Mouse (Mus musculus) midbrain, postnatal 0 days (tissue): ENCODE results near the gene Plekhs1. TPM values are rescaled to one million over a fixed set of nuclear protein-coding genes. Genes with fewer than 3 reads are reported as not detected.
"Not testable (repeated sequence)": the region's sequence is repeated elsewhere in the genome, so short reads cannot be mapped to it uniquely, and the experiment has no call there.

Experiments used
- ATAC-seq: fragments of 200-750 bp; cut with Nextera tagmentation; 2 replicates; pipeline ENCODE4 v1.8.0; 2017; ENCODE audit warnings: moderate number of reproducible peaks, mild to moderate bottlenecking, moderate TSS enrichment, moderate library complexity; ENCODE audit not compliant: low FRiP score
- DNase-seq: peaks from one replicate; pipeline ENCODE4 v3.0.0-alpha.2; 2015; ENCODE audit warnings: low spot score
- H3K27ac ChIP-seq: fragments of 300-500 bp; sonication (generic); 2 replicates; pipeline ENCODE4 v1.5.1; 2014; ENCODE audit warnings: low read depth, mild to moderate bottlenecking, low read length, mixed read lengths
- H3K27me3 ChIP-seq: fragments of 300-500 bp; sonication (generic); 2 replicates; pipeline ENCODE4 v1.6.1; 2014; ENCODE audit warnings: low read length, control low read depth, mixed read lengths; ENCODE audit not compliant: insufficient read depth
- H3K36me3 ChIP-seq: fragments of 300-500 bp; sonication (generic); 2 replicates; pipeline ENCODE4 v1.6.1; 2014; ENCODE audit warnings: low read length, control low read depth, mixed read lengths; ENCODE audit not compliant: insufficient read depth
- H3K4me1 ChIP-seq: fragments of 300-500 bp; sonication (generic); 2 replicates; pipeline ENCODE4 v1.6.1; 2014; ENCODE audit warnings: mild to moderate bottlenecking, control low read depth, antibody characterized with exemption, low read length, mixed read lengths; ENCODE audit not compliant: insufficient read depth
- H3K4me2 ChIP-seq: fragments of 300-500 bp; sonication (generic); 2 replicates; pipeline ENCODE4 v1.6.1; 2014; ENCODE audit warnings: low read depth, mild to moderate bottlenecking, low read length, mixed read lengths; ENCODE audit not compliant: poor library complexity, severe bottlenecking
- H3K4me3 ChIP-seq: fragments of 300-500 bp; sonication (generic); 2 replicates; pipeline ENCODE4 v1.5.1; 2014; ENCODE audit warnings: low read depth, mild to moderate bottlenecking, low read length, moderate library complexity
- H3K9ac ChIP-seq: fragments of 300-500 bp; sonication (generic); replicated peaks from 2 replicates; pipeline ENCODE4 v1.6.1; 2014; ENCODE audit warnings: mild to moderate bottlenecking, low read length, moderate library complexity, mixed read lengths; ENCODE audit not compliant: poor library complexity, severe bottlenecking
- H3K9me3 ChIP-seq: fragments of 300-500 bp; sonication (generic); 2 replicates; pipeline ENCODE4 v1.6.1; 2016; ENCODE audit warnings: low read length, control low read depth
- CTCF ChIP-seq: IDR thresholded peaks from 2 replicates; pipeline ENCODE4 v1.5.1; 2016; ENCODE audit warnings: antibody characterized with exemption, mild to moderate bottlenecking
- WGBS: fragments of 180-500 bp; shearing (Covaris S2); extraction: QIAGEN DNeasy Blood & Tissue Kit; methylation state at CpG from one replicate; pipeline ENCODE4 v1.1.7; 2014; 5-methylcytosine and 5-hydroxymethylcytosine counted together
- polyA plus RNA-seq: library from polyadenylated mRNA; unstranded; fragments of >200 nt; fragmentation: Nextera tagmentation; extraction: Ambion mirVana; gene quantifications from 2 replicates; pipeline ENCODE4 v1.2.1, GENCODE M21; 2015
- total RNA-seq: library from RNA; depleted of rRNA; stranded (reverse); fragments of >200 nt; gene quantifications from 2 replicates; pipeline ENCODE4 v1.2.3, GENCODE M21; 2014

Plekhs1 gene
- total and polyA plus RNA-seq, 2 experiments from 2014 or later = 0.26 to 0.38 TPM

GRCm38 (mm10) chr19:56487339-56487738 lies 25.9 kb downstream of the Plekhs1 start:
- Histone ChIP-seq H3K9ac (no peak overlapping the region), H3K4me3 (no peak overlapping the region), H3K9me3 (no peaks in the 10 kb centered on the region), H3K4me2 (no peak overlapping the region), H3K36me3 (no peaks in the 10 kb centered on the region), H3K4me1 (peaks cover 3% of the 10 kb centered on the region; the same call in 1 of the 2 replicates), H3K27me3 (no peaks in the 10 kb centered on the region), H3K27ac (no peak overlapping the region)
- 95% methylated on average over 2 of the region's 2 CpGs for WGBS
- no peak for TF ChIP-seq CTCF
- DNase-seq (no peak), ATAC-seq (no peak)

DNA sequence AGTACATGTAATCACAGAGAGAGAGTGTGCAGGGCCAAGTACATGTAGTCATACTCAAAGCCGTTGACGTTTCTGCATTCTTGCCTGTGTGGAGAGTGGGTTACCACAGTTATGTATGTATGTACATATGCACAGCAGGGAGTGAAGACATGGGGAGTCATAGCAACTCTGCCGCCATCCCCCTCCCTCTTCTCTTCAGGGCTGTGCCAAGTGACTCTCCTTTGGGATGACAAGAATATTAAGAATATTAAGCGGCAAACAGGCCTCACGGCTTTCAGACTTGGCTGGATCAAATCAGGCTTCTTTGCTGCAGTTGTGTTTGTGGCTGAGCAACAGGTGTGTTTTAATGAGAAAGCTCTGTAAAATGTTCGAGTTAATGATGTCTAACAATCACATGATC lies 28.2 kb downstream of the Plekhs1 start:
- no peak overlapping the region for H3K9ac ChIP-seq
- no peak overlapping the region for H3K4me3 ChIP-seq
- no peak overlapping the region for H3K27ac ChIP-seq
- H3K4me1 ChIP-seq = peaks cover 3% of the 10 kb centered on the region; the same call in 1 of the 2 replicates
- 87% methylated on average over 6 of the region's 6 CpGs for WGBS
- H3K4me2 ChIP-seq = no peak overlapping the region
- DNase-seq (no peak), ATAC-seq (no peak)
- no peaks in the 10 kb centered on the region for H3K9me3 ChIP-seq
- no peaks in the 10 kb centered on the region for H3K36me3 ChIP-seq
- no peak for TF ChIP-seq CTCF
- no peaks in the 10 kb centered on the region for H3K27me3 ChIP-seq

- H3K4me2 ChIP-seq, ATAC-seq, DNase-seq, H3K9me3 ChIP-seq, H3K27ac ChIP-seq, H3K9ac ChIP-seq, H3K4me1 ChIP-seq, H3K36me3 ChIP-seq, H3K27me3 ChIP-seq, H3K4me3 ChIP-seq: not testable (repeated sequence)
- WGBS = no CpG with 5 or more reads among the region's 2 CpGs
Measured at GRCm38 (mm10) chr19:56494157-56494556, 32.7 kb downstream of the Plekhs1 start.

DNA sequence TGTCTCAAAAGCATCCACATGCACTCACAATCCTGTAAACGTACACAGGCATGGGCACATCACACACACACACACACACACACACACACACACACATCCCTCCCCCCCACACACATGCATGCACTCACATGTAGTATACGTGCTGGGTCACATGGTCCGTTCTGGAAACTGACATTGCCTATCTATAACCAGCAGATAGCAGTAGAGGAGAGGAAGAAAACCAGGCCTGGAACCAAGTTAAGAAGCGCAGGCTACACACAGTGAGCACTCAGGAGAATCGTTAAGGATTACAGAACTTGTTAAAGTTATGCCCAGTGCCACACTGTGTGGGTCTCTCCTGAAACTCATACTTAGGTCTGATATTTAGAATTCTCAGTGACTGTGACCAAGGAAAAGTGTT lies 41.6 kb downstream of the Plekhs1 start:
- not testable (repeated sequence) for H3K4me3 ChIP-seq, H3K4me1 ChIP-seq, DNase-seq, H3K9me3 ChIP-seq, H3K4me2 ChIP-seq, H3K9ac ChIP-seq, ATAC-seq, H3K27ac ChIP-seq, H3K27me3 ChIP-seq, H3K36me3 ChIP-seq
- WGBS = no CpG with 5 or more reads among the region's 5 CpGs

DNA sequence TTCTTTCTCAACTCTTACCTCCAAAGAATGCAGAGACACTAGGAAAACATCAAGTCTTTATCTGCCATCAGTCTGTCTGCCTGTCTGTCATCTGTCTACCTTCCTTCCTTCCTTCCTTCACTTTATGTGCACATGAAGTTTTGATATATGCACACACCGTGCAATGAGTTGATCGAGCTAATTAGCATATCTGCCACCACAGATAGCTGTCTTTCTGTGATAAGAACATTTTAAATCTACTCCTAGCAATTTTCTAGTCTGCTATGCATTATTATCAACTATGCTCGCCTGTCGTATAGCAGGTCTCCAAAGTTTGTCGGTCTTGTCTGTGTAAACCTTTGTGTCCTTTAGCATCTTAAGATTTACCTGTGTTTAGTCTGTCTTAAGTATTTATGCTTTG lies 42.1 kb downstream of the Plekhs1 start:
- not testable (repeated sequence) for DNase-seq, ATAC-seq, H3K27me3 ChIP-seq, H3K9me3 ChIP-seq, H3K27ac ChIP-seq, H3K4me3 ChIP-seq, H3K36me3 ChIP-seq, H3K4me2 ChIP-seq, H3K9ac ChIP-seq, H3K4me1 ChIP-seq
- no CpG with 5 or more reads among the region's 5 CpGs for WGBS

GRCm38 (mm10) chr19:56511207-56511606 lies 49.8 kb downstream of the Plekhs1 start:
- H3K9ac ChIP-seq, H3K4me2 ChIP-seq, H3K27me3 ChIP-seq, ATAC-seq, H3K9me3 ChIP-seq, H3K27ac ChIP-seq, H3K4me1 ChIP-seq, H3K4me3 ChIP-seq, H3K36me3 ChIP-seq, DNase-seq: not testable (repeated sequence)
- WGBS = no CpG with 5 or more reads among the region's 4 CpGs

DNA sequence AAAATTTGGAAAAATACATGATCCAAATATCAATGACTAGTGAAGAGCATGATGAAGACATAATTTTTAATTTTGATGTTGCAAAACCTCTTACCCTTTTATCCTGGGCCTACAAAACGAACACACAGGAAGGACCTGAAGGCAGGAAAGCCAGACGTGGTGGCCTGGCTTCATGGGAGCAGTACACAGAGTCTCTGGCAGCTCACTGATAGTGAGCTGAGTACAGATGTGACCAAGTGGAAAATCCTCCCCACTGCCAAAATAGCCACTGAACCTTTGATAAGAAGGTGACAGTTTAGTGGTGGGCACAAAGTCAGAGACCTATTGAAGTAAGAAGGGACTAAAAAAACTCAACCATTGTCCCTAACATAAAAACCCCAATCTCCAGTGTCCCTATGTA lies 52.1 kb downstream of the Plekhs1 start:
- not testable (repeated sequence) for H3K4me1 ChIP-seq, H3K27ac ChIP-seq, H3K4me3 ChIP-seq, DNase-seq, H3K36me3 ChIP-seq, H3K4me2 ChIP-seq, H3K9ac ChIP-seq, ATAC-seq, H3K9me3 ChIP-seq, H3K27me3 ChIP-seq
- no CpG with 5 or more reads among the region's 2 CpGs for WGBS

DNA sequence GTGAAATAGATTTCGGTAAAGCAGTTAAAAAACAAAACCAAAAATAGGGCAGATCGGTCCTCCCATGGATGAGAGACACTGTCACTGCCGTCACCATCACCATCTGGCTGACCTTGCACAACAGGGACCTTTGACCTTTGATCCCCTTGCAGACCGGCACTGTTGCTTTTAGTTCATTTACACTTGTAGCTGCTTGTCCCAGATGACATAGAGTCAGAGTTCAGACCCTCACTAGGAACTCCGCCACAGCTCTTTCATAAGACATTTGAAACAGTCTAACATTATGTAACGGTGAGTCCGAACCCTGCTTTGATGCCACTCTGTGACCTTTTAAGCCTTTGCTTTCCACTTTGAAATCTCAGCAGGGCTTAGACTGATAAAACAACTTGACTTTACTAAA lies 58.0 kb downstream of the Plekhs1 start:
- H3K4me2 ChIP-seq, H3K9ac ChIP-seq, H3K4me3 ChIP-seq, H3K27ac ChIP-seq, ATAC-seq, H3K36me3 ChIP-seq, H3K27me3 ChIP-seq, H3K4me1 ChIP-seq, DNase-seq, H3K9me3 ChIP-seq: not testable (repeated sequence)
- no CpG with 5 or more reads among the region's 7 CpGs for WGBS

GRCm38 (mm10) chr19:56530529-56530928 lies 69.1 kb downstream of the Plekhs1 start:
- ATAC-seq, H3K27me3 ChIP-seq: not testable (repeated sequence)
- WGBS = no CpG with 5 or more reads among the region's 11 CpGs

More at GRCm38 (mm10) chr19:56530529-56530928, 69.1 kb downstream of the Plekhs1 start:
- H3K4me3 ChIP-seq, DNase-seq, H3K4me2 ChIP-seq, H3K4me1 ChIP-seq, H3K36me3 ChIP-seq, H3K9ac ChIP-seq, H3K27ac ChIP-seq, H3K9me3 ChIP-seq: not testable (repeated sequence)
